Mouse (Mus musculus): Measurements from ENCODE around the gene Pitpna. TPM values are rescaled to one million over a fixed set of nuclear protein-coding genes. Genes with fewer than 3 reads are reported as not detected.

Gene Pitpna
- total RNA-seq, 1 experiment = 40.3 TPM

DNA sequence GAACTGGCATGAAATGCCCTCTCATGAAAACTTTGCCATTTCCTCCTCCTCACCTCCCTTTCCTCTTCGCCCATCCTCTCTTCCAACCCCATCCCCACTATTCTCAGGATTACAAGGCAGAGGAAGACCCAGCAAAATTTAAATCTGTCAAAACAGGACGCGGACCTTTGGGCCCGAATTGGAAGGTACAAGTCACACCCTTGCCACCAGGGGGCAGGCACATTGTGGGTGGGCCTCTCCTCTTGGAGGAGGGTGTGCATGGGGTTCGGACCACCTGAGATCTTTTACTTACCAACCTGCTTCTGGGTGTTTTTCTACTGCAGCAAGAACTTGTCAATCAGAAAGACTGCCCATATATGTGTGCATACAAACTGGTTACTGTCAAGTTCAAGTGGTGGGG lies 31.2 kb downstream of the Pitpna start:
- Histone ChIP-seq H3K9me3 (ENCODE audit: control insufficient read depth, insufficient read depth, low read depth, low read length) (no peaks in the 10 kb centered on the region), H3K4me3 (ENCODE audit: insufficient read depth in 1 of 2, low read depth in 1 of 2, low read length in 2 of 2, poor library complexity in 1 of 2, severe bottlenecking in 1 of 2) (no peak overlapping the region), H3K36me3 (ENCODE audit: control insufficient read depth, insufficient read depth, low read length, poor library complexity, severe bottlenecking) (no peaks in the 10 kb centered on the region), H3K27ac (ENCODE audit: insufficient read depth, low read depth, low read length, poor library complexity, severe bottlenecking) (no peak overlapping the region), H3K4me1 (ENCODE audit: control insufficient read depth in 2 of 2, insufficient read depth in 2 of 2, low read length in 2 of 2, poor library complexity in 1 of 2) (peaks cover 14 to 20% of the 10 kb centered on the region in 2 experiments), H3K9ac (ENCODE audit: insufficient read depth, low read depth, low read length, poor library complexity, severe bottlenecking) (no peak overlapping the region)
- TF ChIP-seq CHD2 (IDR thresholded peaks at IDR 0.05; ENCODE audit: low read depth, low read length) (no peak), ZNF384 (IDR thresholded peaks at IDR 0.05; ENCODE audit: low read depth, low read length) (no peak), ZC3H11A (IDR thresholded peaks at IDR 0.05; ENCODE audit: borderline replicate concordance, low read depth, low read length) (no peak), MAFK (IDR thresholded peaks at IDR 0.05; ENCODE audit: insufficient read depth, low read depth, low read length) (no peak), HCFC1 (IDR thresholded peaks at IDR 0.05; ENCODE audit: borderline replicate concordance, insufficient read depth, low read length) (no peak)
- in situ Hi-C loops (cut with MboI; ENCODE audit: low sequenced_read_pairs in 2 of 2, unreplicated experiment in 2 of 2) = no loop called here
- DNase-seq (ENCODE audit: low read depth, low spot score) = no peak

- in situ Hi-C loops (cut with MboI; ENCODE audit: low sequenced_read_pairs in 2 of 2, unreplicated experiment in 2 of 2) = no loop called here
- peak overlapping the region; percentile 25; the same call in 1 of the 2 replicates for H3K9ac ChIP-seq (ENCODE audit: insufficient read depth, low read depth, low read length, poor library complexity, severe bottlenecking)
- H3K4me3 ChIP-seq (ENCODE audit: insufficient read depth in 1 of 2, low read depth in 1 of 2, low read length in 2 of 2, poor library complexity in 1 of 2, severe bottlenecking in 1 of 2) = no peak overlapping the region
- H3K4me1 ChIP-seq (ENCODE audit: control insufficient read depth in 2 of 2, insufficient read depth in 2 of 2, low read length in 2 of 2, poor library complexity in 1 of 2) = peaks cover 18 to 23% of the 10 kb centered on the region in 2 experiments
- no peak for DNase-seq (ENCODE audit: low read depth, low spot score)
- H3K36me3 ChIP-seq (ENCODE audit: control insufficient read depth, insufficient read depth, low read length, poor library complexity, severe bottlenecking) = no peaks in the 10 kb centered on the region
- peak overlapping the region; percentile 95 for H3K27ac ChIP-seq (ENCODE audit: insufficient read depth, low read depth, low read length, poor library complexity, severe bottlenecking)
- no peaks in the 10 kb centered on the region for H3K9me3 ChIP-seq (ENCODE audit: control insufficient read depth, insufficient read depth, low read depth, low read length)
- no peak for TF ChIP-seq ZNF384 (IDR thresholded peaks at IDR 0.05; ENCODE audit: low read depth, low read length)
- TF ChIP-seq MAFK (IDR thresholded peaks at IDR 0.05; ENCODE audit: insufficient read depth, low read depth, low read length) = no peak
- TF ChIP-seq HCFC1 (IDR thresholded peaks at IDR 0.05; ENCODE audit: borderline replicate concordance, insufficient read depth, low read length) = no peak
- no peak for TF ChIP-seq ZC3H11A (IDR thresholded peaks at IDR 0.05; ENCODE audit: borderline replicate concordance, low read depth, low read length)
- no peak for TF ChIP-seq CHD2 (IDR thresholded peaks at IDR 0.05; ENCODE audit: low read depth, low read length)
Observed at GRCm38 (mm10) chr11:75620136-75620780, 32.4 kb downstream of the Pitpna start.

DNA sequence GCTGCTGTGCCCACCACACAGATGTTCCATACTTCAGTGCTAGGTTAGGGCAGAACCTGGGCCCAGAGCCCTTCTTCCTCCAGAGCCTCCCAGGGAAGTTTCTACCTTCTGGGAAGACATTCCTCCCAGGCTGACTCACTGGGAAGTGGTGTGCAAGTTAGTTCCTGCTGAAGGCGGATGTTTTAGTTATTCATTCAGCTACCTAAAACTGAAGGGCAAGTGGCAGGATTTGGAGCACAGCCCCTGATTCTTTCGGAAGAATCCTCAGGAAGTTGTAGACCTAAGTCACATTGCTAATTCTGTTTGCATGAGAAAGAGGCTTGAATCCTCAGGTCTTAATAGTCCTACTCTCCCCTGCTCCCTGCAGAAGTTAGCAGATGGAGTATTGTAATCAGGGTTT lies 33.5 kb downstream of the Pitpna start:
- in situ Hi-C loops (cut with MboI; ENCODE audit: low sequenced_read_pairs in 2 of 2, unreplicated experiment in 2 of 2) = no loop called here

GRCm38 (mm10) chr11:75622588-75623329 lies 34.9 kb downstream of the Pitpna start:
- Histone ChIP-seq H3K27ac (ENCODE audit: insufficient read depth, low read depth, low read length, poor library complexity, severe bottlenecking) (peak overlapping the region; percentile 95; the same call in 1 of the 2 replicates), H3K9me3 (ENCODE audit: control insufficient read depth, insufficient read depth, low read depth, low read length) (no peaks in the 10 kb centered on the region), H3K4me1 (ENCODE audit: control insufficient read depth in 2 of 2, insufficient read depth in 2 of 2, low read length in 2 of 2, poor library complexity in 1 of 2) (peaks cover 23 to 25% of the 10 kb centered on the region in 2 experiments), H3K4me3 (ENCODE audit: insufficient read depth in 1 of 2, low read depth in 1 of 2, low read length in 2 of 2, poor library complexity in 1 of 2, severe bottlenecking in 1 of 2) (no peak overlapping the region), H3K36me3 (ENCODE audit: control insufficient read depth, insufficient read depth, low read length, poor library complexity, severe bottlenecking) (peaks cover 3% of the 10 kb centered on the region), H3K9ac (ENCODE audit: insufficient read depth, low read depth, low read length, poor library complexity, severe bottlenecking) (peak overlapping the region; percentile 28; the same call in 1 of the 2 replicates)
- in situ Hi-C loops (cut with MboI; ENCODE audit: low sequenced_read_pairs in 2 of 2, unreplicated experiment in 2 of 2) = no loop called here
- TF ChIP-seq MAFK (IDR thresholded peaks at IDR 0.05; ENCODE audit: insufficient read depth, low read depth, low read length) (no peak), CHD2 (IDR thresholded peaks at IDR 0.05; ENCODE audit: low read depth, low read length) (no peak), ZC3H11A (IDR thresholded peaks at IDR 0.05; ENCODE audit: borderline replicate concordance, low read depth, low read length) (no peak), HCFC1 (IDR thresholded peaks at IDR 0.05; ENCODE audit: borderline replicate concordance, insufficient read depth, low read length) (no peak), ZNF384 (IDR thresholded peaks at IDR 0.05; ENCODE audit: low read depth, low read length) (no peak)
- DNase-seq (ENCODE audit: low read depth, low spot score) = no peak

More for the DNA sequence above, 33.5 kb downstream of the Pitpna start:
- TF ChIP-seq CHD2 (IDR thresholded peaks at IDR 0.05; ENCODE audit: low read depth, low read length) = peak; percentile 15; the same call in 1 of the 2 replicates
- no peak for TF ChIP-seq MAFK (IDR thresholded peaks at IDR 0.05; ENCODE audit: insufficient read depth, low read depth, low read length)
- Histone ChIP-seq H3K9ac (ENCODE audit: insufficient read depth, low read depth, low read length, poor library complexity, severe bottlenecking) (peak overlapping the region; percentile 40; the same call in 1 of the 2 replicates), H3K9me3 (ENCODE audit: control insufficient read depth, insufficient read depth, low read depth, low read length) (no peaks in the 10 kb centered on the region), H3K4me3 (ENCODE audit: insufficient read depth in 1 of 2, low read depth in 1 of 2, low read length in 2 of 2, poor library complexity in 1 of 2, severe bottlenecking in 1 of 2) (no peak overlapping the region), H3K4me1 (ENCODE audit: control insufficient read depth in 2 of 2, insufficient read depth in 2 of 2, low read length in 2 of 2, poor library complexity in 1 of 2) (peaks cover 23% of the 10 kb centered on the region in 2 experiments), H3K27ac (ENCODE audit: insufficient read depth, low read depth, low read length, poor library complexity, severe bottlenecking) (peak overlapping the region; percentile 95), H3K36me3 (ENCODE audit: control insufficient read depth, insufficient read depth, low read length, poor library complexity, severe bottlenecking) (no peaks in the 10 kb centered on the region)
- peak; percentile 59 for DNase-seq (ENCODE audit: low read depth, low spot score)
